Mouse (Mus musculus) CH12.LX (cell line): ENCODE data around the gene Ehd2. TPM values are rescaled to one million over a fixed set of nuclear protein-coding genes. Genes with fewer than 3 reads are reported as not detected.

Experiments
- DNase-seq: peaks from one replicate; pipeline ENCODE4 v3.0.0-alpha.2; 2013; ENCODE audit errors: extremely low read depth
- H3K27ac ChIP-seq: 2 replicates; pipeline ENCODE4 v1.5.1; 2012; ENCODE audit warnings: low read depth, mild to moderate bottlenecking, control low read depth, moderate library complexity; ENCODE audit not compliant: insufficient read depth
- H3K27me3 ChIP-seq: replicated peaks from 2 replicates; pipeline ENCODE3; 2012; ENCODE audit warnings: inconsistent platforms
- H3K36me3 ChIP-seq, 2 experiments: replicated peaks in 1 of 2; 2 replicates each; pipeline versions ENCODE3 to v1.6.1; 2012; ENCODE audit warnings: inconsistent platforms in 1 of 2, low read length in 1 of 2, mild to moderate bottlenecking in 1 of 2, mixed read lengths in 1 of 2, moderate library complexity in 1 of 2; ENCODE audit not compliant: control insufficient read depth in 1 of 2, insufficient read depth in 1 of 2
- H3K4me1 ChIP-seq, 2 experiments: 2 replicates each; pipeline ENCODE4 v1.6.1; 2012; ENCODE audit warnings: inconsistent platforms in 1 of 2, moderate library complexity in 1 of 2; ENCODE audit not compliant: insufficient read depth in 2 of 2, control insufficient read depth in 1 of 2
- H3K4me2 ChIP-seq: 2 replicates; pipeline ENCODE4 v1.6.1; 2012; ENCODE audit warnings: low read depth, mild to moderate bottlenecking, control low read depth; ENCODE audit not compliant: poor library complexity, insufficient read depth, severe bottlenecking
- H3K4me3 ChIP-seq, 3 experiments: fragments of 150-350 bp in 1 of 3; sonication (generic) in 1 of 3; replicated peaks in 1 of 3; 2 replicates each; pipeline versions ENCODE3 to v1.5.1; 2011 to 2012; ENCODE audit warnings: low read depth in 2 of 3, low read length in 2 of 3, mild to moderate bottlenecking in 2 of 3, moderate library complexity in 2 of 3, control low read depth in 1 of 3, improper control_type of control experiment in 1 of 3, inconsistent platforms in 1 of 3, mixed read lengths in 1 of 3; ENCODE audit not compliant: poor library complexity in 1 of 3
- H3K79me2 ChIP-seq: replicated peaks from 2 replicates; pipeline ENCODE4 v1.6.1; 2012; ENCODE audit warnings: mild to moderate bottlenecking, moderate library complexity; ENCODE audit not compliant: control insufficient read depth, poor library complexity, insufficient read depth, severe bottlenecking; ENCODE audit errors: extremely low read depth
- H3K9ac ChIP-seq: 2 replicates; pipeline ENCODE4 v1.6.1; 2012; ENCODE audit warnings: low read depth, mild to moderate bottlenecking, control low read depth, moderate library complexity; ENCODE audit not compliant: insufficient read depth
- H3K9me3 ChIP-seq: replicated peaks from 2 replicates; pipeline ENCODE3; 2012; ENCODE audit warnings: low read length, inconsistent platforms, mixed read lengths
- CHD1 ChIP-seq: IDR thresholded peaks from 2 replicates; pipeline ENCODE4 v1.6.1; 2012; ENCODE audit warnings: low read depth, low read length, improper control_type of control experiment, inconsistent platforms
- CHD2 ChIP-seq: IDR thresholded peaks from 2 replicates; pipeline ENCODE4 v1.6.1; 2011; ENCODE audit warnings: low read length, improper control_type of control experiment
- CTCF ChIP-seq, 2 experiments: IDR thresholded peaks in 1 of 2; conservative IDR thresholded peaks in 1 of 2; 2 replicates each; pipeline ENCODE4 v1.5.1; 2011 to 2012; ENCODE audit warnings: low read depth in 2 of 2, low read length in 2 of 2, improper control_type of control experiment in 1 of 2, inconsistent platforms in 1 of 2, mild to moderate bottlenecking in 1 of 2, moderate library complexity in 1 of 2
- ELF1 ChIP-seq: IDR thresholded peaks from 2 replicates; pipeline ENCODE4 v1.6.1; 2014; ENCODE audit warnings: low read depth, mild to moderate bottlenecking, inconsistent platforms, low read length, improper control_type of control experiment
- ETS1 ChIP-seq: conservative IDR thresholded peaks from 2 replicates; pipeline ENCODE4 v1.6.1; 2012; ENCODE audit warnings: low read depth, mild to moderate bottlenecking, inconsistent platforms, low read length, improper control_type of control experiment, moderate library complexity
- GABPA ChIP-seq: IDR thresholded peaks from 2 replicates; pipeline ENCODE4 v1.6.1; 2012; ENCODE audit warnings: low read depth, low read length, improper control_type of control experiment, inconsistent platforms; ENCODE audit not compliant: insufficient replicate concordance
- HCFC1 ChIP-seq: IDR thresholded peaks from 2 replicates; pipeline ENCODE4 v1.6.1; 2012; ENCODE audit warnings: low read depth, mild to moderate bottlenecking, inconsistent platforms, low read length, improper control_type of control experiment
- IRF4 ChIP-seq: IDR thresholded peaks from 2 replicates; pipeline ENCODE4 v1.6.1; 2014; ENCODE audit warnings: low read depth, mild to moderate bottlenecking, inconsistent platforms, low read length, improper control_type of control experiment
- JUN ChIP-seq: IDR thresholded peaks from 2 replicates; pipeline ENCODE4 v1.6.1; 2011; ENCODE audit warnings: low read depth, mild to moderate bottlenecking, low read length, improper control_type of control experiment, moderate library complexity; ENCODE audit not compliant: insufficient read depth
- JUND ChIP-seq: conservative IDR thresholded peaks from 2 replicates; pipeline ENCODE4 v1.6.1; 2011; ENCODE audit warnings: low read depth, low read length, improper control_type of control experiment
- MAFK ChIP-seq: IDR thresholded peaks from 2 replicates; pipeline ENCODE4 v1.6.1; 2011; ENCODE audit warnings: low read length, improper control_type of control experiment; ENCODE audit not compliant: insufficient replicate concordance
- MAX ChIP-seq: IDR thresholded peaks from 2 replicates; pipeline ENCODE4 v1.6.1; 2011; ENCODE audit warnings: low read length, improper control_type of control experiment
- MAZ ChIP-seq: IDR thresholded peaks from 2 replicates; pipeline ENCODE4 v1.6.1; 2012; ENCODE audit warnings: low read depth, mild to moderate bottlenecking, inconsistent platforms, low read length, improper control_type of control experiment, moderate library complexity
- MEF2A ChIP-seq: IDR thresholded peaks from 2 replicates; pipeline ENCODE4 v1.6.1; 2014; ENCODE audit warnings: low read depth, mild to moderate bottlenecking, inconsistent platforms, low read length, improper control_type of control experiment, borderline replicate concordance
- MYC ChIP-seq: IDR thresholded peaks from 2 replicates; pipeline ENCODE4 v1.6.1; 2011; ENCODE audit warnings: low read depth, mild to moderate bottlenecking, improper control_type of control experiment, low read length
- NELFE ChIP-seq: IDR thresholded peaks from 2 replicates; pipeline ENCODE4 v1.6.1; 2011; ENCODE audit warnings: low read depth, low read length, improper control_type of control experiment
- NRF1 ChIP-seq: IDR thresholded peaks from 2 replicates; pipeline ENCODE4 v1.6.1; 2014; ENCODE audit warnings: low read depth, mild to moderate bottlenecking, inconsistent platforms, low read length, improper control_type of control experiment, moderate library complexity
- PAX5 ChIP-seq: IDR thresholded peaks from 2 replicates; pipeline ENCODE4 v1.6.1; 2012; ENCODE audit warnings: low read length, inconsistent platforms, mixed read lengths
- POLR2AphosphoS2 ChIP-seq: IDR thresholded peaks from 2 replicates; pipeline ENCODE4 v1.6.1; 2011; ENCODE audit warnings: low read depth, low read length, improper control_type of control experiment
- RAD21 ChIP-seq: IDR thresholded peaks from 2 replicates; pipeline ENCODE4 v1.6.1; 2011; ENCODE audit warnings: low read depth, mild to moderate bottlenecking, low read length, improper control_type of control experiment, moderate library complexity
- RCOR1 ChIP-seq: conservative IDR thresholded peaks from 2 replicates; pipeline ENCODE4 v1.6.1; 2012; ENCODE audit warnings: low read depth, mild to moderate bottlenecking, inconsistent platforms, low read length, improper control_type of control experiment
- TBP ChIP-seq: conservative IDR thresholded peaks from 2 replicates; pipeline ENCODE4 v1.6.1; 2011; ENCODE audit warnings: low read depth, low read length, improper control_type of control experiment
- TCF12 ChIP-seq: IDR thresholded peaks from 2 replicates; pipeline ENCODE4 v1.6.1; 2014; ENCODE audit warnings: low read depth, mild to moderate bottlenecking, inconsistent platforms, low read length, improper control_type of control experiment
- UBTF ChIP-seq: IDR thresholded peaks from 2 replicates; pipeline ENCODE4 v1.6.1; 2012; ENCODE audit warnings: low read depth, mild to moderate bottlenecking, inconsistent platforms, low read length, improper control_type of control experiment, moderate library complexity
- USF1 ChIP-seq: IDR thresholded peaks from 2 replicates; pipeline ENCODE4 v1.6.1; 2014; ENCODE audit warnings: low read depth, mild to moderate bottlenecking, inconsistent platforms, low read length, improper control_type of control experiment
- USF2 ChIP-seq: conservative IDR thresholded peaks from 2 replicates; pipeline ENCODE4 v1.6.1; 2011; ENCODE audit warnings: low read depth, low read length, improper control_type of control experiment
- ZMIZ1 ChIP-seq: IDR thresholded peaks from 2 replicates; pipeline ENCODE4 v1.6.1; 2012; ENCODE audit warnings: low read depth, mild to moderate bottlenecking, inconsistent platforms, low read length, improper control_type of control experiment
- ZNF384 ChIP-seq: IDR thresholded peaks from 2 replicates; pipeline ENCODE4 v1.6.1; 2012; ENCODE audit warnings: low read depth, low read length, improper control_type of control experiment, inconsistent platforms
- dilution Hi-C: fragments of 300-500 bp; cut with MboI; formaldehyde crosslinking; loops from 2 replicates; pipeline ENCODE4 v1.14.3; 2020; ENCODE audit warnings: low sequenced_read_pairs; ENCODE audit not compliant: extremely low pct_unique_long_range_greater_than_20kb, extremely low pct_ligation_motif_present
- in situ Hi-C: fragments of 300-500 bp; cut with MboI; formaldehyde crosslinking; loops from 3 replicates; pipeline ENCODE4 v1.14.3; 2019; ENCODE audit warnings: low sequenced_read_pairs, low pct_ligation_motif_present, low pct_unique_long_range_greater_than_20kb, mixed read lengths
- polyA plus RNA-seq: library from polyadenylated mRNA; unstranded; fragments of >175 nt; gene quantifications from 2 replicates; pipeline ENCODE4 v1.2.1, GENCODE M21; 2012; ENCODE audit warnings: low read depth; ENCODE audit not compliant: insufficient read length
- total RNA-seq, 2 experiments: library from RNA; depleted of rRNA; stranded (reverse); fragments of 300-350 nt in 1 of 2; fragments of >200 nt in 1 of 2; gene quantifications; 2 replicates each; pipeline ENCODE4 v1.2.3; 2012 to 2014

The Ehd2 gene
- total and polyA plus RNA-seq, 3 experiments = 1.2 to 7.0 (median 5.2) TPM

DNA sequence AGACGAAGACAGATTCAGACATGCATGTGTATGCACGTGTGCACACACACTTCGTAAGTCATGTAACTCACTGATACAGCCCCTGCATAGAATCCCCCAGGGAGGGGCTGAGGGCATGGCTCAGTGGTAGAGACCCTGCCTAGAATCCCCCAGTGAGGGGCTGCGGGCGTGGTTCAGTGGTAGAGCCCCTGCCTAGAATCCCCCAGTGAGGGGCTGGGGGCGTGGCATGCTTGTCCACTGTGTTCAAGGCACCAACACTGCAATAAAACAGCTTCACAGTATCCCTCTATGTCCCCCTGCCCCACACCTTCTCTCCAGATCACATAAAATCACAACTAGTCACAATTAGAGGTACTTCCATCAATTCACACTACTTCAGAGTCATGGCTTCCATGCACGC lies 5.6 kb downstream of the Ehd2 start:
- dilution Hi-C loops (loop anchor here (25.0 kb wide), 1 partner anchor 201 kb away; no protein-coding TSS in a partner anchor), in situ Hi-C loops (no loop called here)
- no peak overlapping the region for H3K4me3 ChIP-seq
- TF ChIP-seq PAX5 (no peak), MYC (no peak), USF1 (no peak), MAFK (no peak), NRF1 (no peak), JUN (no peak), CTCF (conservative IDR thresholded peaks at IDR 0.05 in 1 of 2, IDR thresholded peaks at IDR 0.05 in 1 of 2; ENCODE audit: low read depth in 2 of 2, low read length in 2 of 2) (no peak), USF2 (no peak), UBTF (no peak), ELF1 (no peak), CHD2 (no peak), POLR2AphosphoS2 (no peak), MAZ (no peak), CHD1 (no peak), JUND (no peak), ZMIZ1 (no peak), TCF12 (no peak), MAX (no peak), TBP (no peak)
- H3K4me2 ChIP-seq = no peak overlapping the region
- no peak for DNase-seq
- no peak overlapping the region for H3K9ac ChIP-seq
- H3K27me3 ChIP-seq = no peaks in the 10 kb centered on the region
- H3K27ac ChIP-seq = no peak overlapping the region
- H3K9me3 ChIP-seq = no peaks in the 10 kb centered on the region
- peaks cover 3 to 40% of the 10 kb centered on the region in 2 experiments; a peak in 3 of 4 replicates for H3K4me1 ChIP-seq
- H3K79me2 ChIP-seq = no peaks in the 10 kb centered on the region
- peaks cover 4 to 7% of the 10 kb centered on the region in 2 experiments for H3K36me3 ChIP-seq

- Histone ChIP-seq H3K79me2 (no peaks in the 10 kb centered on the region), H3K9me3 (peaks cover 2% of the 10 kb centered on the region), H3K4me3 (no peak overlapping the region), H3K27ac (no peak overlapping the region), H3K4me1 (peaks cover 3 to 39% of the 10 kb centered on the region in 2 experiments; a peak in 3 of 4 replicates), H3K9ac (no peak overlapping the region), H3K4me2 (no peak overlapping the region), H3K27me3 (no peaks in the 10 kb centered on the region), H3K36me3 (peaks cover 4 to 10% of the 10 kb centered on the region in 2 experiments)
- dilution Hi-C loops (loop anchor here (25.0 kb wide), 1 partner anchor 201 kb away; no protein-coding TSS in a partner anchor), in situ Hi-C loops (no loop called here)
- TF ChIP-seq ETS1 = no peak
- TF ChIP-seq RAD21 = no peak
- no peak for TF ChIP-seq HCFC1
- no peak for TF ChIP-seq TBP
- no peak for TF ChIP-seq PAX5
- no peak for TF ChIP-seq POLR2AphosphoS2
- TF ChIP-seq GABPA = no peak
- no peak for TF ChIP-seq RCOR1
- no peak for TF ChIP-seq JUN
- TF ChIP-seq JUND = no peak
- TF ChIP-seq NRF1 = no peak
- TF ChIP-seq MAZ = no peak
- no peak for TF ChIP-seq CHD1
- no peak for TF ChIP-seq ZNF384
- no peak for TF ChIP-seq IRF4
- no peak for TF ChIP-seq CTCF (conservative IDR thresholded peaks at IDR 0.05 in 1 of 2, IDR thresholded peaks at IDR 0.05 in 1 of 2; ENCODE audit: low read depth in 2 of 2, low read length in 2 of 2)
- TF ChIP-seq NELFE = no peak
- no peak for TF ChIP-seq MEF2A
- no peak for DNase-seq
Measured at GRCm38 (mm10) chr7:15961239-15961638, 6.1 kb downstream of the Ehd2 start.
